Mouse (Mus musculus) heart, postnatal 10 days (tissue): ENCODE results near the gene Gzmf. TPM values are rescaled to one million over a fixed set of nuclear protein-coding genes. Genes with fewer than 3 reads are reported as not detected.
"Not testable (repeated sequence)": the region's sequence is repeated elsewhere in the genome, so short reads cannot be mapped to it uniquely, and the experiment has no call there.

Experiments used
- DNase-seq, 2 experiments: peaks; one replicate each; pipeline ENCODE4 v3.0.0; 2021
- intact Hi-C: fragments of 180-260 bp; cut with DNase I; formaldehyde crosslinking; loops from one replicate; pipeline ENCODE4 v1.15.1; 2025
- total RNA-seq, 2 experiments: library from RNA; stranded (reverse); gene quantifications; 2 replicates each; pipeline ENCODE4 v1.2.3; 2021

Gene Gzmf
- total RNA-seq: not detected

- intact Hi-C loops: no loop called here
- DNase-seq: no peak
These were observed at the start of gene Gzmf for GRCm38 (mm10) chr14:56211317-56211716. Gzmf (minus strand) TSS chr14:56211417.

GRCm38 (mm10) chr14:56240409-56240808 is 29.2 kb upstream of the Gzmf start:
- intact Hi-C loops: no loop called here
- no peak for DNase-seq

GRCm38 (mm10) chr14:56234556-56234955 is 23.3 kb upstream of the Gzmf start, which contains the start of gene Gzmc:
Gzmc (minus strand) TSS chr14:56234656.
- no peak for DNase-seq
- intact Hi-C loops: no loop called here

GRCm38 (mm10) chr14:56205613-56206012 is 5.6 kb downstream of the Gzmf start:
- no peak for DNase-seq
- intact Hi-C loops: loop anchor here (5.0 kb wide), 1 partner anchor 97 kb away; no protein-coding TSS in a partner anchor

GRCm38 (mm10) chr14:56205021-56205420 is 6.2 kb downstream of the Gzmf start:
- DNase-seq: peak; percentile 4 to 27
- intact Hi-C loops: loop anchor here (5.0 kb wide), 1 partner anchor 97 kb away; no protein-coding TSS in a partner anchor

- intact Hi-C loops: no loop called here
- peak; percentile 44 to 73 for DNase-seq
These were observed 7.2 kb downstream of the Gzmf start for GRCm38 (mm10) chr14:56203975-56204374.

DNA sequence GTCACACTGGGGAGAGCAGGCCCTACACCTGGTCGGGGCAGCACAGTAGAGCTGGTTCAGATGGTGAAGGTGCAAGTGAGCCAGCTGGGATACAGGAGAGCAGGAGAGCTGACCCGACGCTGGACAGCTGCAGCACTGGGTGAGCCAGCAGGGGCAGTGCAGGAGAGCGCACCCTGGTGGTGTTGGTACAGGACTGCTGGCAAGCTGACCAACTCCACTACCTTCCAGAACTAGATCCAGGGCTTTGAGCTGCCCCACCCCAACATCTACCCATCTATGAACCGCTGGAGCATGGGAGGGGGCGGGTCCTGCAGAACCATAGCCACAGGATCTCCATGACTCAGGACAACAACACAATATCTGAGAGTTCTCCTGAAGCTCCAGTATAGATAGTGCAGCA is 24.3 kb downstream of the Gzmf start:
- intact Hi-C loops: no loop called here

GRCm38 (mm10) chr14:56186521-56186920 is 24.7 kb downstream of the Gzmf start:
- intact Hi-C loops: no loop called here
- no peak for DNase-seq

More for the DNA sequence above, 24.3 kb downstream of the Gzmf start:
- DNase-seq: no peak

DNA sequence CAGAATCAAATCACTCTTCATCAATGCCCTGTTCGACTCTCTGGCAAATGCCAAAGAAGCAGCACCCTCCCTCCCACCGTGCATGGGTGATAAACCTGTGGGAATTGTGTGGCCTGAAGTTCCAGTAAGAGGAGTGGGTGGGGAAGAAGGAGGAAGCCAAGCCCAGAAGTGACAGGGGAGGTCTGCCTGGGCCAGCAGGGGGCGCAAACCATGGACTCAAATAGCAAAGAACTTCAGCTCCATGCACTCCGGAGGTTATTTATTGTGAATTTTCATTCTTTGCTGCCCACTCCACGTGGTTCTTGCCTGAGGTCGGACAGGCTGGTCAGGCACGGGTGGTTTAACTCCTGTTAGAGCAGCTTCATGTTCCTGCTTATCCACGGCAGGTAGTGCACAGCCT is 33.6 kb downstream of the Gzmf start:
- intact Hi-C loops: loop anchor here (10.0 kb wide), 1 partner anchor 127 kb away; no protein-coding TSS in a partner anchor
- DNase-seq: peak; percentile 18 to 43

DNA sequence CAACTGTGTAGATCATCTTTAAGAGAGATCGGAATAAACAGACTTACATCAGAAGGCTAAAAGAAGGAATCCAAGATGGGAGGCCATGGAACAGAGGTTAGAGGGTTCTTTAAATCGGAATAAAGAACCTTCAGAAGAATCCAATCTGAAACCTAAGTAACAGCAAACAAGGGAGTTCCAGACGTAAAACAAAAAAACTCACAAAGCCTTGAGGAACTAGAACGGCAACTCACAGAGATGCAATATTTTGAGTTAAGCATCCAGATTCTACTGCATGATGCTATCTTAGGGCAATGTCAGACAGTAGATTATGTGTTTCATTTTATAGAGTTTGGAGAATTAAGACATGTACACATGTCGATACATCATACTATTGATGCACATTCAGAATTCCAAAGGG is 36.7 kb downstream of the Gzmf start, which contains the start of gene Gzmn:
Gene Gzmn (minus strand): TSS at position 101 of the 400 bp plus-strand sequence.
- DNase-seq: no peak
- intact Hi-C loops: loop anchor here (10.0 kb wide), 1 partner anchor 130 kb away; no protein-coding TSS in a partner anchor

DNA sequence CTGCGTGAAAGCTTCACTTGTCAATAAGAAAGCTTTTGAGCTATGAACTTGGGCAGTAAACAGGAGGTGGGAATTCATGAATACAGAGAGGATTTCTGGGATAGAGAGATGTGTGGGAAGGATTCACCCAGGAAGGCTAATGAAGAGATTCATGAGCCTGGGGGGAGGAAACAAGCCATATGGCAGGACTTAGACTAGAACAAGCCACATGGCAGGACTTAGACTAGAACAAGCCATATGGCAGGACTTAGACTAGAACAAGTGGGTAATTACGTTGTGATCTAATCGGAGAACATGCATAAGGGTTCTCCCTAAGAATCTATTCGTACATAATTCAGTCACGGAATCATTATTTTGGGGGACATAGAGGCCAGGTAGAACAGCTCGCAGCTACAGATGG is 37.8 kb downstream of the Gzmf start:
- DNase-seq: no peak
- intact Hi-C loops: loop anchor here (10.0 kb wide), 1 partner anchor 131 kb away; no protein-coding TSS in a partner anchor

DNA sequence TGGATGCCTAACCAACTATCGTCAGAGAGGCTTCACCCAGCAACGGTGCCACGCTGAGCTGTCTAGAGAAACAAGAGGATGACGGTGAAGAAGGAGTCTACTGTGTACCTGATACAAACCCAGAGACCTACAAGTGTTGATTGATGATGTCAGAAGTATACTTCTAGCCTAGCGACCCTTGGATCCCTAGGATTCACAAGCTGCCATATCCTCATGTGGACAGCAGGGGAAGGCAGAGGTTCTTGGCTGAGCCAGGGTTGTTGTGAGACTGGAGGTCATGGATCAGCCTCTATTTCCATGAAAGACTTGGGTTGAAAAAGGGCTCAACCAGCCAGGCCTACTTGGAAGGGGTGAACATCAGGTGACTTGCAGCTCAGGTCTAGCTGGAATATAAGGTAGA is 38.5 kb downstream of the Gzmf start:
- intact Hi-C loops: loop anchor here (10.0 kb wide), 1 partner anchor 132 kb away; no protein-coding TSS in a partner anchor
- no peak for DNase-seq

DNA sequence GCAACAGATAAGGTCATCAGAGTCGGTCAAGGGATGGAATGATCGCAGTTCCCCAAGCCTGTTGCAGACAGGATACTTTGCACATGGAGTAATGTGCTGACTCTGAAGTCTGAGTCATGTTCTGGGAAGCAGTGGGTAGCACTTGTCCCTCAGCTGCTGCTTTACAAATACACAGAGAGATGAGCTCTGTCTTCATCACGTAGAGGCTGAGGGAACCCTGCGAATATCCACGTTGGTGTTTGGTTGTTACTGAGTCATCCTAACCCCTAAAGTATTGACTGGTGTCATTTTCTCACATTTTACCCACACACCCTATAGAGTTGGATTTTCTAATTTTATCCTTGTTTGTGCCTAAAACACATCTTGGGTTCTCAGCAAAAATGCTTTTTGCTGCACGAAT is 43.2 kb downstream of the Gzmf start:
- DNase-seq: no peak
- intact Hi-C loops: no loop called here

- intact Hi-C loops: no loop called here
- no peak for DNase-seq
These were observed 49.1 kb downstream of the Gzmf start for GRCm38 (mm10) chr14:56162109-56162508.

DNA sequence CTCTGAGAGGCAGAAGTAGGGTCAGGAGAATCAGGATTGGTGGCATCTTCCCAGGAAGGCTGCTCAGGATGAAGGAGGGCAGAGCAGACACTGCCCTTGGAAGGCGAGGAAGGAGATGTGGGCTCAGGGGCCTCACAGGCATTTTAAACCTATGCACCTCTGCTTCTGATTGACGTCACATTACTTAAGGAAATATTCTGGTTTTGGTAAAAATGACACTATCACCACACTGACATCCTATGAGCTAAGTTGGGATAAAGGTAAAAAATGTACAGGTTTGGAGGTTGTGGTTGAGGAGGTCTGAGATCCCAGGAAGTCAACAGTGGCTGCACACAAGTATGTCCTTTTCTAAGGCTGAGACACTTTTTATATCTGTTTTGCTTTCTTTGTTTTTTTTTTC is 51.7 kb downstream of the Gzmf start, which contains the start of gene Gzmg:
Gene Gzmg (minus strand): TSS at position 101 of the 400 bp plus-strand sequence.
- DNase-seq, intact Hi-C loops: not testable (repeated sequence)

DNA sequence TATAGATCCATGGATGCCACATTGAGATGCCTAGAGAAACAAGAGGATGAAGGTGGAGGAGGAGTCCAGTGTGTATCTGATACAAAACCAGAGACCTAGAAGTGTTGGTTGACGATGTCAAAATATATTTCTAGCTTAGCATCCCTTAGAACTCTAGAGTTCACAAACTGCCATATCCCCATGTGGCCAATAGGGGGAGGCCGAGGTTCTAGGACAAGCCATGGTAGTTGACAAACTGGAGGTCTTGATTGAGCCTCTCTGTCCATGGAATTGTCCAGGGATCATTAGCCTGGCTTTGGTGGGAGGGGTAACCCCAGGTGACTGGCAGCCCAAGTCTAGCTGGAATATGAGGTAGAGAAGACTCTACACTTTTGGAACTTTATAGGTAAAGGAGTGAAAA is 55.9 kb downstream of the Gzmf start:
- DNase-seq: no peak
- intact Hi-C loops: no loop called here

Other genes with a start within 250 kb of the Gzmf start
- not detected for gene Mcpt1, start 193.4 kb downstream of the Gzmf start, total RNA-seq
- not detected for gene Mcpt9, start 180.9 kb downstream of the Gzmf start, total RNA-seq
- gene Mcpt2, start 169.4 kb downstream of the Gzmf start, total RNA-seq: under 1 TPM; 0.50 to 0.67 TPM
- gene Mcpt4, start 149.1 kb downstream of the Gzmf start, total RNA-seq: 1 to 10 TPM; 4.2 to 4.3 TPM
- gene Mcpt8, start 126.1 kb downstream of the Gzmf start, total RNA-seq: not detected
- not detected for gene Ctsg, start 108.8 kb downstream of the Gzmf start, total RNA-seq
- not detected for gene Gzme, start 90.8 kb downstream of the Gzmf start, total RNA-seq
- not detected for gene Gzmd, start 78.8 kb downstream of the Gzmf start, total RNA-seq
- gene Gzmg, start 51.8 kb downstream of the Gzmf start, total RNA-seq: not detected
- gene Gzmn, start 36.8 kb downstream of the Gzmf start, total RNA-seq: not detected
- not detected for gene Gzmc, start 23.2 kb upstream of the Gzmf start, total RNA-seq
- gene Gzmb, start 50.8 kb upstream of the Gzmf start, total RNA-seq: not detected
- gene Atp12a, start 153.7 kb upstream of the Gzmf start, total RNA-seq: not detected
- 1 to 10 TPM in 1 of 2 experiments, under 1 TPM in 1; 0.82 to 1.0 TPM for gene Rnf17, start 191.2 kb upstream of the Gzmf start, total RNA-seq